Mouse (Mus musculus) CH12.LX (cell line): ENCODE results near the gene Cpa2. TPM values are rescaled to one million over a fixed set of nuclear protein-coding genes. Genes with fewer than 3 reads are reported as not detected.

Experiments
- DNase-seq: peaks from one replicate; pipeline ENCODE4 v3.0.0-alpha.2; 2013; ENCODE audit errors: extremely low read depth
- H3K27ac ChIP-seq: 2 replicates; pipeline ENCODE4 v1.5.1; 2012; ENCODE audit warnings: low read depth, mild to moderate bottlenecking, control low read depth, moderate library complexity; ENCODE audit not compliant: insufficient read depth
- H3K27me3 ChIP-seq: replicated peaks from 2 replicates; pipeline ENCODE3; 2012; ENCODE audit warnings: inconsistent platforms
- H3K36me3 ChIP-seq, 2 experiments: replicated peaks in 1 of 2; 2 replicates each; pipeline versions ENCODE3 to v1.6.1; 2012; ENCODE audit warnings: inconsistent platforms in 1 of 2, low read length in 1 of 2, mild to moderate bottlenecking in 1 of 2, mixed read lengths in 1 of 2, moderate library complexity in 1 of 2; ENCODE audit not compliant: control insufficient read depth in 1 of 2, insufficient read depth in 1 of 2
- H3K4me1 ChIP-seq, 2 experiments: 2 replicates each; pipeline ENCODE4 v1.6.1; 2012; ENCODE audit warnings: inconsistent platforms in 1 of 2, moderate library complexity in 1 of 2; ENCODE audit not compliant: insufficient read depth in 2 of 2, control insufficient read depth in 1 of 2
- H3K4me2 ChIP-seq: 2 replicates; pipeline ENCODE4 v1.6.1; 2012; ENCODE audit warnings: low read depth, mild to moderate bottlenecking, control low read depth; ENCODE audit not compliant: poor library complexity, insufficient read depth, severe bottlenecking
- H3K4me3 ChIP-seq, 3 experiments: fragments of 150-350 bp in 1 of 3; sonication (generic) in 1 of 3; replicated peaks in 1 of 3; 2 replicates each; pipeline versions ENCODE3 to v1.5.1; 2011 to 2012; ENCODE audit warnings: low read depth in 2 of 3, low read length in 2 of 3, mild to moderate bottlenecking in 2 of 3, moderate library complexity in 2 of 3, control low read depth in 1 of 3, improper control_type of control experiment in 1 of 3, inconsistent platforms in 1 of 3, mixed read lengths in 1 of 3; ENCODE audit not compliant: poor library complexity in 1 of 3
- H3K79me2 ChIP-seq: replicated peaks from 2 replicates; pipeline ENCODE4 v1.6.1; 2012; ENCODE audit warnings: mild to moderate bottlenecking, moderate library complexity; ENCODE audit not compliant: control insufficient read depth, poor library complexity, insufficient read depth, severe bottlenecking; ENCODE audit errors: extremely low read depth
- H3K9ac ChIP-seq: 2 replicates; pipeline ENCODE4 v1.6.1; 2012; ENCODE audit warnings: low read depth, mild to moderate bottlenecking, control low read depth, moderate library complexity; ENCODE audit not compliant: insufficient read depth
- H3K9me3 ChIP-seq: replicated peaks from 2 replicates; pipeline ENCODE3; 2012; ENCODE audit warnings: low read length, inconsistent platforms, mixed read lengths
- CHD1 ChIP-seq: IDR thresholded peaks from 2 replicates; pipeline ENCODE4 v1.6.1; 2012; ENCODE audit warnings: low read depth, low read length, improper control_type of control experiment, inconsistent platforms
- CTCF ChIP-seq, 2 experiments: IDR thresholded peaks in 1 of 2; conservative IDR thresholded peaks in 1 of 2; 2 replicates each; pipeline ENCODE4 v1.5.1; 2011 to 2012; ENCODE audit warnings: low read depth in 2 of 2, low read length in 2 of 2, improper control_type of control experiment in 1 of 2, inconsistent platforms in 1 of 2, mild to moderate bottlenecking in 1 of 2, moderate library complexity in 1 of 2
- E2F4 ChIP-seq: IDR thresholded peaks from 2 replicates; pipeline ENCODE4 v1.6.1; 2011; ENCODE audit warnings: low read depth, low read length, improper control_type of control experiment; ENCODE audit not compliant: insufficient replicate concordance
- ELF1 ChIP-seq: IDR thresholded peaks from 2 replicates; pipeline ENCODE4 v1.6.1; 2014; ENCODE audit warnings: low read depth, mild to moderate bottlenecking, inconsistent platforms, low read length, improper control_type of control experiment
- ETS1 ChIP-seq: conservative IDR thresholded peaks from 2 replicates; pipeline ENCODE4 v1.6.1; 2012; ENCODE audit warnings: low read depth, mild to moderate bottlenecking, inconsistent platforms, low read length, improper control_type of control experiment, moderate library complexity
- GABPA ChIP-seq: IDR thresholded peaks from 2 replicates; pipeline ENCODE4 v1.6.1; 2012; ENCODE audit warnings: low read depth, low read length, improper control_type of control experiment, inconsistent platforms; ENCODE audit not compliant: insufficient replicate concordance
- JUND ChIP-seq: conservative IDR thresholded peaks from 2 replicates; pipeline ENCODE4 v1.6.1; 2011; ENCODE audit warnings: low read depth, low read length, improper control_type of control experiment
- KAT2A ChIP-seq: IDR thresholded peaks from 2 replicates; pipeline ENCODE4 v1.6.1; 2012; ENCODE audit warnings: low read length, improper control_type of control experiment, inconsistent platforms; ENCODE audit not compliant: insufficient replicate concordance
- NELFE ChIP-seq: IDR thresholded peaks from 2 replicates; pipeline ENCODE4 v1.6.1; 2011; ENCODE audit warnings: low read depth, low read length, improper control_type of control experiment
- TCF12 ChIP-seq: IDR thresholded peaks from 2 replicates; pipeline ENCODE4 v1.6.1; 2014; ENCODE audit warnings: low read depth, mild to moderate bottlenecking, inconsistent platforms, low read length, improper control_type of control experiment
- ZC3H11A ChIP-seq: IDR thresholded peaks from 2 replicates; pipeline ENCODE4 v1.6.1; 2012; ENCODE audit warnings: low read depth, mild to moderate bottlenecking, inconsistent platforms, low read length, improper control_type of control experiment
- ZNF384 ChIP-seq: IDR thresholded peaks from 2 replicates; pipeline ENCODE4 v1.6.1; 2012; ENCODE audit warnings: low read depth, low read length, improper control_type of control experiment, inconsistent platforms
- dilution Hi-C: fragments of 300-500 bp; cut with MboI; formaldehyde crosslinking; loops from 2 replicates; pipeline ENCODE4 v1.14.3; 2020; ENCODE audit warnings: low sequenced_read_pairs; ENCODE audit not compliant: extremely low pct_unique_long_range_greater_than_20kb, extremely low pct_ligation_motif_present
- in situ Hi-C: fragments of 300-500 bp; cut with MboI; formaldehyde crosslinking; loops from 3 replicates; pipeline ENCODE4 v1.14.3; 2019; ENCODE audit warnings: low sequenced_read_pairs, low pct_ligation_motif_present, low pct_unique_long_range_greater_than_20kb, mixed read lengths
- polyA plus RNA-seq: library from polyadenylated mRNA; unstranded; fragments of >175 nt; gene quantifications from 2 replicates; pipeline ENCODE4 v1.2.1, GENCODE M21; 2012; ENCODE audit warnings: low read depth; ENCODE audit not compliant: insufficient read length
- total RNA-seq, 2 experiments: library from RNA; depleted of rRNA; stranded (reverse); fragments of 300-350 nt in 1 of 2; fragments of >200 nt in 1 of 2; gene quantifications; 2 replicates each; pipeline ENCODE4 v1.2.3; 2012 to 2014

Cpa2 gene
- total and polyA plus RNA-seq, 3 experiments = not detected

DNA sequence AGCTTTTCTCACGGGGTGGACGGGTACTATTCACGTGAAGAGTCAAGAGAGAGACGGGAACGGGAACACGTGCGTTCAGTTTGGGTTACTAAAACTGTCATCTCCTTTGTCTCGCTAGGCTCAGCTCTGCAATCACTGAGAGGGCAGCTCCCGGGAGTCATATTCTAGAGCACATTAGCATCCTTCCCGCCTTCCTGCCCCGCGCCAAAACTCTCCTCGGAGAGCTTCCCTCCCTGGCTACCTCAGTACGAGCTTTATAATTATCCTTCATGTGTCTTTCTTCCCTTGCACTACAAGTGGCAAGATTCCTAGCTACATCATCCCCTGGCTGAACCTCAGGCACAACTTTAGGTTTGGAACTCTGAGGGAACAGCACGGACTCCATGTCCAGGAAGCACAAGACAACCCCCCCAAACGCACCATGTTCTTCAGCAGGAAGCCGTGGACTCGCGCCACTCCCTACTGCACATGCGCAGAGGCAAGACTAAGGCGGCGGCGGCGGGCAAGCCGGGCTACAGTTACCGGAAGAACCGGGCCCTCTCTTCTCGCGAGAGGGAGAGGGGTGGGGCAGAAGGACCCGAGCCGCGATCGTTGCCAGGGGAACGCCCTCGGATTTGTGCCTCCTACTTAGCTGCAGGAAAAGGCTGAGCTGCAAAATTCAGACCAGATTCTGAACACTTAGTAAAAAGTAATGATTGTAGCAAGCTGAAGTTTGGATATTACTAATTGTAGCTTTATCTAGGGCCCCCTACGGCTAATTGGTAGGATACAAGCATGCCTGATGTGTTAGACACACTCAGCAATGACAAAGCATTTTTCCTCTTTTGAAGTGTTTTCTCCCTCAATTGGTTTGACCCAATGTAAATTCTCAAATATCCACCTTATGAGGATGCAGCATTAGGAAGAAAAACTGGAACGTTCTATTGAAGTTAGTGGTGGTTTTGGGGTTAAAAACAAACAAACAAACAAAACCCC, 31.8 kb upstream of the Cpa2 start, which contains the start of the genes Tmem209 and Ssmem1 (continued):
- TF ChIP-seq CTCF (conservative IDR thresholded peaks at IDR 0.05 in 1 of 2, IDR thresholded peaks at IDR 0.05 in 1 of 2; ENCODE audit: low read depth in 2 of 2, low read length in 2 of 2) = no peak

- in situ Hi-C loops = no loop called here
- no peak overlapping the region; the same call in 1 of the 2 replicates for H3K27ac ChIP-seq
- H3K4me2 ChIP-seq = peak overlapping the region; percentile 63; the same call in 1 of the 2 replicates
- H3K4me1 ChIP-seq = peaks cover 0 to 26% of the 10 kb centered on the region in 2 experiments; a peak in 3 of 4 replicates
- H3K4me3 ChIP-seq = peak overlapping the region in 1 of 3 experiments; percentile 71
- peak overlapping the region; percentile 43; the same call in 1 of the 2 replicates for H3K9ac ChIP-seq
- TF ChIP-seq JUND (no peak), GABPA (no peak), E2F4 (no peak), ETS1 (no peak)
- H3K9me3 ChIP-seq = no peaks in the 10 kb centered on the region
- peaks cover 9 to 19% of the 10 kb centered on the region in 2 experiments for H3K36me3 ChIP-seq
- no peaks in the 10 kb centered on the region for H3K27me3 ChIP-seq
- dilution Hi-C loops = no loop called here
- no peak for DNase-seq
- peaks cover 7% of the 10 kb centered on the region for H3K79me2 ChIP-seq
Observed at GRCm38 (mm10) chr6:30510291-30510690, 31.1 kb upstream of the Cpa2 start.

GRCm38 (mm10) chr6:30514242-30514641, 27.1 kb upstream of the Cpa2 start:
- in situ Hi-C loops (no loop called here), dilution Hi-C loops (no loop called here)
- H3K4me2 ChIP-seq = no peak overlapping the region
- TF ChIP-seq TCF12 = no peak
- TF ChIP-seq ZC3H11A = no peak
- TF ChIP-seq CHD1 = no peak
- DNase-seq = no peak
- no peak overlapping the region for H3K27ac ChIP-seq
- peaks cover 0 to 8% of the 10 kb centered on the region in 2 experiments; a peak in 3 of 4 replicates for H3K4me1 ChIP-seq
- no peak overlapping the region for H3K9ac ChIP-seq
- no peak overlapping the region for H3K4me3 ChIP-seq
- H3K79me2 ChIP-seq = no peaks in the 10 kb centered on the region
- H3K9me3 ChIP-seq = no peaks in the 10 kb centered on the region
- H3K27me3 ChIP-seq = no peaks in the 10 kb centered on the region
- no peaks in the 10 kb centered on the region for H3K36me3 ChIP-seq

GRCm38 (mm10) chr6:30520400-30520799, 21.0 kb upstream of the Cpa2 start:
- dilution Hi-C loops = no loop called here
- Histone ChIP-seq H3K79me2 (no peaks in the 10 kb centered on the region), H3K36me3 (no peaks in the 10 kb centered on the region), H3K9me3 (no peaks in the 10 kb centered on the region)
- TF ChIP-seq ELF1 (no peak), NELFE (no peak), CTCF (conservative IDR thresholded peaks at IDR 0.05 in 1 of 2, IDR thresholded peaks at IDR 0.05 in 1 of 2; ENCODE audit: low read depth in 2 of 2, low read length in 2 of 2) (peak in 1 of 2 experiments; percentile 45; a peak in 2 of 4 replicates), KAT2A (no peak), ZNF384 (no peak)
- TF ChIP-seq, all 38 proteins: peak for 1
- Histone ChIP-seq H3K9ac (no peak overlapping the region), H3K4me2 (peak overlapping the region; percentile 57; the same call in 1 of the 2 replicates), H3K27ac (no peak overlapping the region), H3K4me3 (no peak overlapping the region), H3K27me3 (no peaks in the 10 kb centered on the region), H3K4me1 (no peaks in the 10 kb centered on the region)
- no peak for DNase-seq
- in situ Hi-C loops = loop anchor here (10.0 kb wide), 1 partner anchor 464 kb away; no protein-coding TSS in a partner anchor
